Mouse (Mus musculus) liver, embryonic 14.5 days (tissue): ENCODE data around the gene Exph5.

ENCODE experiments used
- CTCF ChIP-seq: IDR thresholded peaks from 2 replicates; pipeline ENCODE4 v1.5.1; 2016; ENCODE audit warnings: antibody characterized with exemption, low read depth, control low read depth
- EP300 ChIP-seq: IDR thresholded peaks from 2 replicates; pipeline ENCODE4 v1.6.1; 2016; ENCODE audit warnings: antibody characterized with exemption, low read depth

DNA sequence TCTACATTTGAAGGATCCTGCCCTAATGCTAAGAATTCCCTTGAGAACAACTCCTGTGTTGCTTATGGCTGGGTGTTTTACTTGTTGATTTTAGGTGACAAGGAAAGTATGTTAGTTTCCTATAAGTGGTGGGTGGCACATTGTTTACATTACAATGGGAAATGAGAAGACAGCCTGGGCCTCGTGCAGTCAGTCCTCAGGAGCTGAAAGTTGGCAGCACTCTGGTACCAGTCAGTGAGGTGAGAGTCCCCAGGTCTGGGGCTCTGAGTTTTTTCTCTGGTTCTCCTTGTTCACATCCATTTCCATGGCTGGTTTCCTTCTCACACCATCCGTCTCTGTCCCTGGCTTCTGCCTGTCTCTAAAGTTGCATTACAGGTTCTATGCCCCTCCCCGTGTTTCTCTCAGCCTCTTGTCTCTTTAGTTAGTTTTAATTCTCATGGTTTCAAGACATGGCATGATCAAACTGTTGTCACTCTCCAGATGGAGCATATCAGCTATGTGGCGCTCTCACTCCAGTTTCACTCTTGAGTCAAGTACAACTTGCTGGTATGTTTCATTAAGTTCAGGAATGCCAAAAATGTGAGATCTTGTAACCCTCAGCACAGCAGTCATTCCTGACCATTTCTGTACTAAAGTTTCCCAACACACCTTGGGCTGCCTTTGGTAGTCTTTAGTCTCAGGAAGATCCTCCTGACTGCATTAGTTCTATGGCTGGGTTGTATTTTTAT, 24.1 kb downstream of the Exph5 start:
- no peak for TF ChIP-seq CTCF
- no peak for TF ChIP-seq EP300
